Mouse (Mus musculus): ENCODE results near the gene Uxs1.

DNA sequence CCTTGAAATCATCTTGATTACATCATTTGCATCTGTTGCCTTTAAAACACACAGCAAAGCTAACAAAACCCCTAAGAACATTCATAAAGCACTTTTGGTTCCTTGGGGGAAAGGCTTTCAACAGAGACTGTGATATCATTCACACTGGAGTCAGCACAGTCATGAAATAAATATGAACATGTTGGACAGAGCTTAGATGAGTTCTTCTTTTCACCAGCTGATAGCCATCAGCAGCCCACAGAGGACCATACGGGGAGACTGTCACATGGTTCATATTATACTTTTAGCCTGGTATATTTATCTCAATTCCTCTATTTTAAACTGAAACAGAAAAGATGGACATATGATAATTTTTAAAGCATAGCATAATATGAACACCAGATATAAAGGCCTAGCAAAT, 40.9 kb upstream of the Uxs1 start:
- TF ChIP-seq CTCF (IDR thresholded peaks at IDR 0.05; ENCODE audit: low read depth, low read length): no peak
- TF ChIP-seq POLR2AphosphoS5 (IDR thresholded peaks at IDR 0.05; ENCODE audit: insufficient replicate concordance, low read depth, low read length): no peak
- TF ChIP-seq GATA1 (IDR thresholded peaks at IDR 0.05; ENCODE audit: borderline replicate concordance, low read length): no peak
- no peak for TF ChIP-seq TAL1 (conservative IDR thresholded peaks at IDR 0.05; ENCODE audit: low read depth, low read length)

All from G1E (cell line).